Mouse (Mus musculus) liver, embryonic 15.5 days (tissue): Measurements from ENCODE around the gene Tti1. TPM values are rescaled to one million over a fixed set of nuclear protein-coding genes. Genes with fewer than 3 reads are reported as not detected.

Experiments
- ATAC-seq: fragments of 200-750 bp; cut with Nextera tagmentation; 2 replicates; pipeline ENCODE4 v1.8.0; 2017; ENCODE audit warnings: moderate number of reproducible peaks, mild to moderate bottlenecking, moderate library complexity; ENCODE audit not compliant: insufficient read depth
- H3K27ac ChIP-seq: fragments of 300-500 bp; sonication (generic); replicated peaks from 2 replicates; pipeline ENCODE4 v1.5.1; 2015; ENCODE audit warnings: mild to moderate bottlenecking, inconsistent platforms
- H3K27me3 ChIP-seq: fragments of 300-500 bp; sonication (generic); 2 replicates; pipeline ENCODE4 v1.6.1; 2015; ENCODE audit warnings: mild to moderate bottlenecking, inconsistent platforms
- H3K36me3 ChIP-seq: fragments of 300-500 bp; sonication (generic); replicated peaks from 2 replicates; pipeline ENCODE4 v1.6.1; 2015; ENCODE audit warnings: moderate library complexity, mild to moderate bottlenecking, inconsistent platforms
- H3K4me1 ChIP-seq: fragments of 300-500 bp; sonication (generic); replicated peaks from 2 replicates; pipeline ENCODE4 v1.6.1; 2015; ENCODE audit warnings: inconsistent platforms
- H3K4me2 ChIP-seq: fragments of 300-500 bp; sonication (generic); 2 replicates; pipeline ENCODE4 v1.6.1; 2015; ENCODE audit warnings: moderate library complexity, mild to moderate bottlenecking, inconsistent platforms
- H3K4me3 ChIP-seq: fragments of 300-500 bp; sonication (generic); replicated peaks from 2 replicates; pipeline ENCODE4 v1.5.1; 2015; ENCODE audit warnings: mild to moderate bottlenecking, inconsistent platforms
- H3K9ac ChIP-seq: fragments of 300-500 bp; sonication (generic); 2 replicates; pipeline ENCODE4 v1.6.1; 2015; ENCODE audit warnings: moderate library complexity, mild to moderate bottlenecking, inconsistent platforms
- H3K9me3 ChIP-seq: fragments of 300-500 bp; sonication (generic); replicated peaks from 2 replicates; pipeline ENCODE4 v1.6.1; 2016; ENCODE audit warnings: inconsistent platforms
- WGBS: fragments of 180-500 bp; shearing (Covaris S2); methylation state at CpG from one replicate; pipeline ENCODE4 v1.1.7; 2015; ENCODE audit warnings: mixed read lengths; ENCODE audit not compliant: insufficient replicate concordance; 5-methylcytosine and 5-hydroxymethylcytosine counted together
- polyA plus RNA-seq: library from polyadenylated mRNA; unstranded; fragments of >200 nt; fragmentation: Nextera tagmentation; extraction: Ambion mirVana; gene quantifications from 2 replicates; pipeline ENCODE4 v1.2.1, GENCODE M21; 2015

The Tti1 gene
- polyA plus RNA-seq, 1 experiment from 2014 or later = 12.2 TPM

DNA sequence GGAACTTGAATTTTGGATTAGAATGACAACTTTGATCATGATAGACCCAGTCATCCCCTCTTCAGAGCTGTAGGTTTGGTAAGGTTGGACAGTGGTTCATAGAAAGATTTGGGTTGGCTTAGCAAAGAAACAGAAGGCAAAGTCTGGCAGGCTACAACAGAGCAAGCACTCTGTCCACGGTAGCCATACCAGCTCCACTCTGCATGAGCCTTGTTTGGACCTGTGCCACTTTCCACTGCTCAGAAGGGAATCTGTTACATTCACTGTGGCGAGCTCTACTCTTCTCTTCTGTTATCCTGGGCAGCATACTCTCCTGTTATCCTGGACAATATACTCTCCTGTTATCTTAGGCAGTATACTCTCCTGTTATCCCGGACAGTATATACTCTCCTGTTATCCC is 29.4 kb downstream of the Tti1 start:
- 71% methylated on average over 3 of the region's 3 CpGs for WGBS
- H3K27me3 ChIP-seq = no peaks in the 10 kb centered on the region
- no peak overlapping the region for H3K4me2 ChIP-seq
- ATAC-seq = no peak
- no peak overlapping the region for H3K27ac ChIP-seq
- H3K9me3 ChIP-seq = no peaks in the 10 kb centered on the region
- no peak overlapping the region for H3K9ac ChIP-seq
- H3K36me3 ChIP-seq = peaks cover 55% of the 10 kb centered on the region
- H3K4me1 ChIP-seq = no peaks in the 10 kb centered on the region
- no peak overlapping the region for H3K4me3 ChIP-seq

DNA sequence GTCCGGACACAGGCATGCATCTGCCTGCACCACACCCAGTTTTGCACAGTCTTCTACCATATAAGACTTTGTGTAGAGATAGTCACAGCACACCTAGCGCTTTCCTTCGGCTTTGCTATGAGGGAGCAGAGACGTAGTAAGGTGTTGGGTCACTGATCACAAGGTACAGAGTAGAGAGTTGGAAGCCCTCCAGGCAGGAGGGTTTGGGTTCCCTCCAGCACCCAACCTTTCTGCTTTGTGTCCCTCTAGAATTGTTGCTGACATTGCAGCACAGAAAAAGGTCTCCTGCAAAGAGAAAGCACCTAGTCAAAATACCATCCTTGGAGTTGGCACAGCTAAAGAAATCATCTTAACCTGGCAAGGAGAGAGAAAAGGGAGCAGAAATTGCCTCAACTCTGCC is 35.7 kb downstream of the Tti1 start:
- H3K9me3 ChIP-seq = no peaks in the 10 kb centered on the region
- H3K27ac ChIP-seq = no peak overlapping the region
- no peak for ATAC-seq
- H3K27me3 ChIP-seq = no peaks in the 10 kb centered on the region
- H3K4me3 ChIP-seq = no peak overlapping the region
- WGBS = 85% methylated on average over 4 of the region's 4 CpGs
- H3K36me3 ChIP-seq = peaks cover 82% of the 10 kb centered on the region
- no peak overlapping the region for H3K4me2 ChIP-seq
- H3K9ac ChIP-seq = no peak overlapping the region
- H3K4me1 ChIP-seq = 0 out of 2 replicates have a peak, but pooled peaks cover 3% of the 10 kb centered on the region

DNA sequence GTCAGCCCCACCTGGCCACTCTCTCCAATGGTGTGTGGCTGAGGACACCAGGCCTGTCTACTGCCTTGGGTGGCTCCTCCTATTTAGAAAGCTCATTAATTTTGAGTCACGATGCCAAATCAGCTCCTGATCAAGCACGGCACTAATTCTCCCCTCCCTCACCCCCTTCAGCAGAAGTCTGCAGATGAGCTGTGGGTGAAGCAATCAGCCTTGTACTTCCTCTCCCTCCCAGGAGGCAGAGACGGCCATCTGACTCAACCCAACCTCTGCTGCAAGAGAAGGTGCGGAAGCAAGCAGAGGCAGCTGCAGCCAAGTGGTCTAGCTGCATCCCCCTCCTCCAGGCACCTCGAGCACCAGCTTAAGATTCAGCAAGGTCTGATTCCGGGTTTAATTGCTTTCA is 37.2 kb downstream of the Tti1 start:
- H3K27me3 ChIP-seq = no peaks in the 10 kb centered on the region
- 47% methylated on average over 6 of the region's 6 CpGs for WGBS
- no peak for ATAC-seq
- H3K9me3 ChIP-seq = no peaks in the 10 kb centered on the region
- H3K4me2 ChIP-seq = no peak overlapping the region
- H3K4me3 ChIP-seq = no peak overlapping the region
- no peak overlapping the region for H3K27ac ChIP-seq
- H3K4me1 ChIP-seq = 0 out of 2 replicates have a peak, but pooled peaks cover 3% of the 10 kb centered on the region
- peaks cover 77% of the 10 kb centered on the region for H3K36me3 ChIP-seq
- H3K9ac ChIP-seq = no peak overlapping the region

DNA sequence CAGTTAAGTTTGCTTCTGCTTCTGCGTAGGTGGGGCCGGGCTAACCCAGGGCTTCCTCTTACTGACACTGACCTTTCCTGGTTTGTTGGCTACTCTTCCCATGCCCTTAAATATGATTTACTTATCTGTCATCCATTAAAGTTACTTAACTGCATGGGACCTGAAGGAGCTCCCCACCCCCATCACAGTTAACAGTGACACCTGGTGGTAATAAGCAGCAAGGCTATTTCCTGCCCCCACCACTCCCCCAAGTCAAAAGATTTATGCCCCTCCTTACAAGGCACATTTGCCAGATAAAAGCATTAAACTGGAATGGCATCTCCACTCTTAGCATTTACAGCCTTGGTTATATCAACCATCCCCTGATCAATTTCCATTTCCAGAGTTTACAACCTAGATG is 38.3 kb downstream of the Tti1 start:
- WGBS = 72% methylated on average over 2 of the region's 2 CpGs
- ATAC-seq = no peak
- Histone ChIP-seq H3K9me3 (no peaks in the 10 kb centered on the region), H3K9ac (no peak overlapping the region), H3K4me3 (no peak overlapping the region), H3K27ac (no peak overlapping the region), H3K4me1 (0 out of 2 replicates have a peak, but pooled peaks cover 3% of the 10 kb centered on the region), H3K36me3 (peaks cover 70% of the 10 kb centered on the region), H3K27me3 (no peaks in the 10 kb centered on the region), H3K4me2 (no peak overlapping the region)

DNA sequence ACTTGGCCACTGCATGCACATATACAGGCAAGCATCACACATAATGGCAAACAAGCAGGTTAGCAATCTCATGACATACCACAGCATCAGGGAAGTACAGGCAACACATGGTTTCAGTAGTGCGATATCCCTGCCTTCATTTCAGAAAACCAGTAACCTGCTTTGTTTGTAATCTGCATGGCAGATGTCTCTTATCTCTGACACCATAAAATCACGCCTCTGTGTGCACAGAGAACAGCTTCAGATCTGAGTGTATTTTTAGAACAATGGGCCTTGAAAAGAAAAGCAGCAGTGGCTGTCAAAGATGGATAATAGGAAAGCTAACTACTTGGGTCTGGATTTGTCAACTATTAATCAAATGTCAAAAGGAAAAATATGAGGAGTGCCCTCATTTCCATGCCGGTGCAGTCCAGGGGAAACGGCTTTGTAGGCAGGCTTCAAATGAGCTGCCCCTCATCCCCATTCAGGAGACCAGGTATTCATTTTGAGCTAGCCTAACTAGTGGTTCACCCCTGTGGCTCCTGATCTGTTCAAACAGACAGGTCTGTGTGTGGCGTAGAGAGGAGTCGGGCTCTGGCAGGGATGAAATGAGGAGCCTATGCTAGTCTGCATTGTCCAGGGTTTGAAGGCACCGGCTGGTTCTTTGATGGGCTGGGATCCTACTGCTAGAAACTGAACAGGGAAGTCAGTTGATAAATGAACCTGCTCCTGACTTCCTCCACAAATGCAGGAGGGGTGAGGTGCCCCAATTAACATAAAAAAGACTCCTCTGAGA is 39.6 kb downstream of the Tti1 start:
- Histone ChIP-seq H3K9me3 (no peaks in the 10 kb centered on the region), H3K27ac (no peak overlapping the region), H3K27me3 (no peaks in the 10 kb centered on the region), H3K4me3 (no peak overlapping the region), H3K4me2 (no peak overlapping the region), H3K4me1 (0 out of 2 replicates have a peak, but pooled peaks cover 3% of the 10 kb centered on the region), H3K36me3 (peaks cover 59% of the 10 kb centered on the region), H3K9ac (no peak overlapping the region)
- ATAC-seq = no peak
- 57% methylated on average over 7 of the region's 7 CpGs for WGBS

DNA sequence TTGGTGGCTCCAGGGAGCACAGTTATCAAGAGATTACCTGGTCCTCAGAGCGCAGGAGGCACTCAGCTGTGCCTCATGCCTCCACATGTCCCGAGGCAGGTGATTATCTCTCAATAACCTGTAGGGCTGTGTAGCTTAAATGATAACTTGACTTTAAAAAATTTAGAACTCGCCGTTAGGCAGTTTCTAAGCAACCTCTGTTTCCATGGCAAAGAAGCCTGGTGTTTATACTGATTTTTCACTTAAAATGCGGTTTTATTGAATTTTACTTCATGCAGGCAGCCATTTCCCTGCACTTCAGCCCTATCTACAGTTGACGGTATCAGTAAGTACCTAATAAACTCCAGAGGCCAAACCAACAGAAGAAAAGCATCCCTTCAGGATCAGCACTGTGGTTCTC is 42.0 kb downstream of the Tti1 start:
- Histone ChIP-seq H3K4me2 (no peak overlapping the region), H3K4me3 (no peak overlapping the region), H3K4me1 (0 out of 2 replicates have a peak, but pooled peaks cover 3% of the 10 kb centered on the region), H3K27ac (no peak overlapping the region), H3K9me3 (no peaks in the 10 kb centered on the region), H3K9ac (no peak overlapping the region), H3K36me3 (peaks cover 47% of the 10 kb centered on the region), H3K27me3 (no peaks in the 10 kb centered on the region)
- ATAC-seq = no peak
- 70% methylated on average over 6 of the region's 6 CpGs for WGBS

DNA sequence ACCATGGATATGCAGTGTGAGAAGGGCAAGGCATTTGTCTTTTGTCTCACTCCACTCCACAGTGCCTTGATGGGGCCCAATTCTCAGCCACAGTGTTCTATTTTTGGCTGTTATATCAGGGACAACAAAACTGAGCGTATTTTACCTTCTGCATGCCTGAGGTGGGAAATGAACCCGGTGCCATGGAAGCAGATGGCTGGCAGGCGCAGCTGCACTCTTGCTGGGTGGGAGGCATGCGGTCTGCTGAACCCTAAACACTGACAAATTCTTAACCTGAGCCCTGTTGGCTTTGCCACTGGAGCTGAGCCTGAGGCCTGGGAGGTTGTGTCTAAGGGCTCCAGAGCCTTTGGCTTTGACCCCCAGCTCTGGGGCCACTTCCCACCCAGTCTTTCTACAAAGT is 42.6 kb downstream of the Tti1 start:
- Histone ChIP-seq H3K9me3 (no peaks in the 10 kb centered on the region), H3K27me3 (no peaks in the 10 kb centered on the region), H3K9ac (no peak overlapping the region), H3K4me1 (0 out of 2 replicates have a peak, but pooled peaks cover under 1% of the 10 kb centered on the region), H3K27ac (no peak overlapping the region), H3K4me3 (no peak overlapping the region), H3K4me2 (no peak overlapping the region), H3K36me3 (peaks cover 44% of the 10 kb centered on the region)
- WGBS = 64% methylated on average over 4 of the region's 4 CpGs
- ATAC-seq = no peak

DNA sequence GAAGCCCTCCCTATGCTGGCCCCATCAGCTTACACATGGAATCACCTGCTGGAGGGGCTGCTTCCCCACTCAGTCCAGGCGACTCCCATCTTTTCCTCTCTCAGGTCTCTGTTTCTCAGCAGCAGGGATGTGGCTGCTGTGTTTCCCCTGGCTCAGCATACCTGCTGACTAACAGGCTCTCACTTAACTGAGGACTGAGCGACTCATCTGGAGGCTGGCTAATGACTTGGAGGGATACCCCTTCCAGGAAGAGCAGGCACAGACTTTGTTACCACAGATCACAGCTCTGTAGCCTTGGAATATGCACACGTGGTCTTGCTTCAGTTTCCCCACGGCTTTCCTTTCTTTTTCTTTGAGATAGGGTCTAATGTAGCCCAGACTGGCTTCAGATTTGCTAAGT is 45.0 kb downstream of the Tti1 start:
- no peak overlapping the region for H3K27ac ChIP-seq
- no peak overlapping the region for H3K9ac ChIP-seq
- WGBS = 80% methylated on average over 4 of the region's 4 CpGs
- H3K36me3 ChIP-seq = peaks cover 28% of the 10 kb centered on the region
- H3K27me3 ChIP-seq = no peaks in the 10 kb centered on the region
- ATAC-seq = no peak
- H3K4me2 ChIP-seq = no peak overlapping the region
- no peak overlapping the region for H3K4me3 ChIP-seq
- no peaks in the 10 kb centered on the region for H3K4me1 ChIP-seq
- H3K9me3 ChIP-seq = no peaks in the 10 kb centered on the region

DNA sequence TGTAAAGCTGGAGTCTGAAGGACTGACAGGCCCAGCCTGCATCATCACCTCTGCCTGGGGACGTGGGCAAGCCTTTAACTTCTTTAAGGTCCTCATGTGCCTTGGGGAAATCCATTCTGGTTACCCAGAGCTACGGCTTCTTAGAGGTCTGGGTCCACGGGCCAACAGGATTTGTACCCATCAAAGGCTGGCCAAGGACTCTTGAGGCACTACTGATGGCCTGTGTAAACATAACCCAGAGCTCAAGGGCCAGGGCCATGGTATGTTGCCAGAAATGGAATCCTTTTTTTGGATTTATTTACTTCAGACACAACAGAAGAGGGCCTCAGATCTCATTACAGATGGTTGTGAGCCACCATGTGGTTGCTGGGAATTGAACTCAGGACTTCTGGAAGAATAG is 45.5 kb downstream of the Tti1 start:
- WGBS = 70% methylated on average over 3 of the region's 3 CpGs
- Histone ChIP-seq H3K4me1 (no peaks in the 10 kb centered on the region), H3K9me3 (no peaks in the 10 kb centered on the region), H3K27me3 (0 out of 2 replicates have a peak, but pooled peaks cover under 1% of the 10 kb centered on the region), H3K36me3 (peaks cover 26% of the 10 kb centered on the region), H3K9ac (no peak overlapping the region), H3K4me3 (no peak overlapping the region), H3K4me2 (no peak overlapping the region), H3K27ac (no peak overlapping the region)
- ATAC-seq = no peak

DNA sequence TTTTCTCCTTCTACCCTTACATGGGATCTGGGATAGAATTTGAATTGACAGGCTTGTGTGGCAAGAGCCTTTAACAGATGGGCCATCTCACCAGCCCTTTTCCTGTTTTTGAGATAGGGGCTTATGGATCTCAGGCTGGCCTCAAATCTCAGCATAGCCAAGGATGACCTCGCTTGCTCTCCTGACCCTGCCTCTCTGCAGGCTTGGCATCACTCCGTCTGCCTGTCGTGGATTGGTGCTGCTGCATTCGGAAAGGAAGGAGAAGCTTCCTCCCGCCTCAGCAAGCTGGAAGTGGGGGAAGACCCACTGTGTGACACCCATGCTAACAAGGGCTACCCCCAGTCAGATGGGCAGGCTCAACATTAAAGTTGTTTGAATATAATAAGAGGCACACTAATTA is 49.0 kb downstream of the Tti1 start:
- H3K4me3 ChIP-seq = no peak overlapping the region
- H3K27me3 ChIP-seq = peaks cover 28% of the 10 kb centered on the region
- no peak overlapping the region for H3K4me2 ChIP-seq
- WGBS = 56% methylated on average over 5 of the region's 5 CpGs
- H3K4me1 ChIP-seq = no peaks in the 10 kb centered on the region
- H3K9ac ChIP-seq = no peak overlapping the region
- H3K9me3 ChIP-seq = no peaks in the 10 kb centered on the region
- H3K27ac ChIP-seq = no peak overlapping the region
- ATAC-seq = no peak
- H3K36me3 ChIP-seq = peaks cover 13% of the 10 kb centered on the region

DNA sequence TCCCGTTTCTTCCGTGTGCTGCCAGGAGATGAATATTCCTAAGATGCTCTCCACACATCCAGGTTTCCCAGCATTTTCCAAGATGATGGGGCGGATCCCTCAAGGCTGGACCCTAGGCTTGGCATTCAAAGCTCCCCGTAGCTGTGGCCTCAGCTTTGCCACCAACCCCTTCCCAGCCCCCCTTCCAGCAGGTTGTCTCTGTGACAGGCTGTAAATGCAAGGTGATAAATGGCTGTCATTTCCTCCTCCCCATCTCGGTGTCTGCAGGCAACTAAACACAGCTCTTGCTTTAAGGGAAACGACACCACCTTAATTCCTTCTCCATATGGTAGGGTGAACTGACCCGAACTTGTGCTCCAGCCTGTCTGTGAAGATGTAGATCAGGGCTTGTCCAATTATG is 52.6 kb downstream of the Tti1 start:
- ATAC-seq = no peak
- WGBS = 4% methylated on average over 7 of the region's 7 CpGs
- Histone ChIP-seq H3K27me3 (peaks cover 37% of the 10 kb centered on the region), H3K4me2 (no peak overlapping the region), H3K9ac (no peak overlapping the region), H3K27ac (no peak overlapping the region), H3K36me3 (no peaks in the 10 kb centered on the region), H3K4me1 (no peaks in the 10 kb centered on the region), H3K4me3 (no peak overlapping the region), H3K9me3 (no peaks in the 10 kb centered on the region)
